Mouse (Mus musculus) brain, embryonic 14.5 days (tissue): ENCODE data around the gene Pitpnm2.

Source experiments
- CTCF ChIP-seq: fragments of 200-500 bp; IDR thresholded peaks from 2 replicates; pipeline ENCODE4 v1.5.1; 2012; ENCODE audit warnings: inconsistent platforms, mild to moderate bottlenecking, moderate library complexity, borderline replicate concordance; ENCODE audit not compliant: insufficient read depth, insufficient read length; ENCODE audit errors: extremely low read depth
- POLR2A ChIP-seq: fragments of 200-500 bp; IDR thresholded peaks from 2 replicates; pipeline ENCODE4 v1.6.1; 2012; ENCODE audit warnings: mild to moderate bottlenecking, inconsistent platforms, borderline replicate concordance; ENCODE audit not compliant: poor library complexity, insufficient read depth, insufficient read length, severe bottlenecking; ENCODE audit errors: extremely low read depth

DNA sequence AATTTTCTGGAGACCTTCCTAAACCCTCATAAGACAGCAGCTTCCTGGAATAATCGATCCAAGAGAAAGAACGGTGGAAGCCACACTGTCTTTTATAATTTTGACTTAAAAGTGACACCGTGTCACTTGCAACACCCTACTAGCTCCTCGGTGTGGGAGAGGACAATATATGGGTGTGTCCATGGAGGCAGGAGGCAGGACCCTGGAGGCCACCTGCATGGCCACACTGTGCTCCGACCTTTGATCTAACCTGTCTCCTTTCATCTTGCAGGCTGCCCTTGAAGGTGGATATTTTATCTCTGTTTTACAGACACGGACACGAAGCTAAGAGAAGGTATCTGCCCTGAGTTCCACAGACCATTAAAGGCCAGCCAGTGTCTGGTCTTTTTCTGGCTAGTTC is 51.1 kb downstream of the Pitpnm2 start:
- TF ChIP-seq POLR2A (no peak), CTCF (no peak)
